Mouse (Mus musculus) myocyte (in vitro differentiated cells): ENCODE measurements around the gene Ucn.

ENCODE experiments used
- POLR2A ChIP-seq: IDR thresholded peaks from one replicate; pipeline ENCODE4 v1.6.1; 2011; ENCODE audit warnings: low read depth, mild to moderate bottlenecking, control low read depth, moderate library complexity; ENCODE audit not compliant: insufficient read length
- SRF ChIP-seq: IDR thresholded peaks from one replicate; pipeline ENCODE4 v1.6.1; 2011; ENCODE audit warnings: low read depth; ENCODE audit not compliant: control insufficient read depth, insufficient read length
- TCF3 ChIP-seq: IDR thresholded peaks from one replicate; pipeline ENCODE4 v1.6.1; 2011; ENCODE audit warnings: low read depth, control low read depth; ENCODE audit not compliant: insufficient read length
- USF1 ChIP-seq: IDR thresholded peaks from one replicate; pipeline ENCODE4 v1.6.1; 2011; ENCODE audit warnings: low read depth, mild to moderate bottlenecking, control low read depth, moderate library complexity

GRCm38 (mm10) chr5:31153516-31154151, 15.0 kb upstream of the Ucn start:
- TF ChIP-seq USF1 (no peak), SRF (no peak), TCF3 (no peak), POLR2A (no peak)
